Mouse (Mus musculus) cortical plate, adult 2 months (tissue): ENCODE data around the gene Pofut1.

Source experiments
- CTCF ChIP-seq: fragments of 200-500 bp; IDR thresholded peaks from 2 replicates; pipeline ENCODE4 v1.5.1; 2011; ENCODE audit warnings: mild to moderate bottlenecking, control low read depth, low read length; ENCODE audit not compliant: insufficient read depth; ENCODE audit errors: extremely low read depth
- POLR2A ChIP-seq: fragments of 200-500 bp; IDR thresholded peaks from 2 replicates; pipeline ENCODE4 v1.6.1; 2011; ENCODE audit warnings: mild to moderate bottlenecking, low read length, control low read depth; ENCODE audit not compliant: insufficient read depth; ENCODE audit errors: extremely low read depth

- no peak for TF ChIP-seq POLR2A
- TF ChIP-seq CTCF, result no peak
Observed at GRCm38 (mm10) chr2:153240701-153241235, 565 bp upstream of the Pofut1 start.
